ENCODE assay signal across 17 mouse cellular contexts in the genomic region with DNA sequence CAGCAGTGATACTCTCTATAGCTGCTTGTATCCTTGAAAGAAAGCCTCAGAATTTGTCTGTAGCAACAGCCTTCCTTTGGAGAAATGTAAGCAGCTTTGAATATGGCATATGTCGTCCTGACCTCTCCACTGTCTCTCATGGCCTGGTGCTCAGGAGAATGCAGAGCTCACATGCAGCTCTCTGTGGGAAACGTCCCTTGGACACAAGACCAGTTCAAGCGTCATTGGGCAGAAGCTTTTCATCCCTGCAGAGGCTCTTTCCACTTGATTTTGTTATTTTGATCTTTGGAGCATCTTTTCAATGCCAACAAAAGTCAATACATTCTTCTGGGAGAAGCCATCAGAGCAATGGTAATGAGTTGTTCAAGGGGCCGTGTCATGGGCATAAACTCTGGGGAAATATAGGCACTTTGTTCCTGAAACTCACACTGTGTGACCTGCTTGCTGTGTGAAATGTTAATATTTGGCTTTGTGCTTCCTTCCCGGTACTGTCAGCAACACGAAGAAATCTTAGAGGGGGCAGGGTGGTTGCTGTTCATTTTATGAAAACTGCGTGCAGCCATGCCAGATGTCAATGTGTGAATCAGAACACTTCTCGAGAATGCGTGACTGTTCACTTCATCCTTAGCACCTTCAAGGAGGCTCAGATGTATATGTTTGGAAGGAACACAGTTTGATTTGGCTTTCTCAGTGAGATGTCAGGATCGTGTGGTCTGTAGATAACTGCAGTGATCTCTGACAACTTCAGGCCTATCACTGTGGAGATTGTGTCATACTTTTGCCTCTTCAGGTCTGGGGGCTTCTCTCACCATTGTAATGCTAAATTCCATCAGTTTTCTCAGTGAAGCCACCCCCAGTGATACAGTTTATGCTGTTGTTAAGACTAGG.
DNase-seq lines count a peak whose midpoint lies in the region; ATAC-seq lines count a peak whose summit lies in the region.
"Had no signal": no experiment of that assay in that cellular context is flagged by ENCODE, and none has a peak within 500 bp of the region (broad histone marks: within the 10 kb centered on the region; RNA-seq: fewer than 3 reads in every experiment).

No protein-coding gene starts in this region.

- H3K9ac ChIP-seq in hindbrain, embryonic 13.5 days: no peak overlapping the region
- no peak overlapping the region for H3K9ac ChIP-seq in forebrain, embryonic 15.5 days (replicated peaks)
- no peak overlapping the region for H3K9ac ChIP-seq in midbrain, embryonic 15.5 days

- peak overlapping the region; percentile 59 for H3K27ac ChIP-seq in hindbrain, embryonic 10.5 days
- H3K27ac ChIP-seq in hindbrain, embryonic 13.5 days: no peak overlapping the region
- H3K27ac ChIP-seq in forebrain, embryonic 15.5 days (replicated peaks): no peak overlapping the region
- H3K27ac ChIP-seq in midbrain, embryonic 15.5 days: no peak overlapping the region
- no peak overlapping the region for H3K27ac ChIP-seq in embryonic facial prominence, embryonic 10.5 days (replicated peaks)
- H3K27ac ChIP-seq: gastrocnemius, adult 2 months; stomach, postnatal 0 days had no signal

- H3K4me3 ChIP-seq in hindbrain, embryonic 10.5 days: no peak overlapping the region
- no peak overlapping the region for H3K4me3 ChIP-seq in hindbrain, embryonic 13.5 days
- H3K4me3 ChIP-seq in forebrain, embryonic 15.5 days: no peak overlapping the region
- H3K4me3 ChIP-seq in midbrain, embryonic 15.5 days: no peak overlapping the region
- no peak overlapping the region for H3K4me3 ChIP-seq in embryonic facial prominence, embryonic 10.5 days
- H3K4me3 ChIP-seq: gastrocnemius, adult 2 months had no signal

- DNase-seq in hindbrain, embryonic 10.5 days (ENCODE audit: low spot score): peak; percentile 34
- peak; percentile 18 for DNase-seq in lung, postnatal 10 days
- DNase-seq in embryonic facial prominence, embryonic 10.5 days (ENCODE audit: low spot score): no peak
- no peak for DNase-seq in retina, embryonic 14.5 days (ENCODE audit: low spot score)
- DNase-seq in T-cell, adult 2 months (ENCODE audit: low spot score): no peak
- DNase-seq: gastrocnemius, adult 2 months; heart, postnatal 4 days; kidney, adult 11 months; kidney, postnatal 25 days; layer of hippocampus, adult 9-11 months; liver; thymus, postnatal 36 days had no signal

- WGBS in hindbrain, embryonic 10.5 days: 39% methylated on average over 10 of the region's 10 CpGs
- 25% methylated on average over 10 of the region's 10 CpGs for WGBS in hindbrain, embryonic 13.5 days
- 62% methylated on average over 10 of the region's 10 CpGs for WGBS in forebrain, embryonic 15.5 days
- 32% methylated on average over 10 of the region's 10 CpGs for WGBS in midbrain, embryonic 15.5 days
- WGBS in embryonic facial prominence, embryonic 10.5 days: 78% methylated on average over 10 of the region's 10 CpGs

- no peak overlapping the region for H3K4me2 ChIP-seq in hindbrain, embryonic 13.5 days
- no peak overlapping the region for H3K4me2 ChIP-seq in forebrain, embryonic 15.5 days (replicated peaks)
- no peak overlapping the region for H3K4me2 ChIP-seq in midbrain, embryonic 15.5 days
- H3K4me2 ChIP-seq: heart, embryonic 11.5 days had no signal

- H3K36me3 ChIP-seq in hindbrain, embryonic 10.5 days: no peaks in the 10 kb centered on the region
- H3K36me3 ChIP-seq in hindbrain, embryonic 13.5 days: no peaks in the 10 kb centered on the region
- H3K36me3 ChIP-seq in forebrain, embryonic 15.5 days: no peaks in the 10 kb centered on the region
- H3K36me3 ChIP-seq in midbrain, embryonic 15.5 days (replicated peaks): no peaks in the 10 kb centered on the region
- no peaks in the 10 kb centered on the region for H3K36me3 ChIP-seq in embryonic facial prominence, embryonic 10.5 days (replicated peaks)

- no peaks in the 10 kb centered on the region for H3K9me3 ChIP-seq in hindbrain, embryonic 10.5 days
- H3K9me3 ChIP-seq in hindbrain, embryonic 13.5 days: no peaks in the 10 kb centered on the region
- H3K9me3 ChIP-seq in forebrain, embryonic 15.5 days: no peaks in the 10 kb centered on the region
- no peaks in the 10 kb centered on the region for H3K9me3 ChIP-seq in midbrain, embryonic 15.5 days
- no peaks in the 10 kb centered on the region for H3K9me3 ChIP-seq in embryonic facial prominence, embryonic 10.5 days

- peaks cover 14% of the 10 kb centered on the region; the same call in 1 of the 2 replicates for H3K4me1 ChIP-seq in hindbrain, embryonic 10.5 days (replicated peaks)
- H3K4me1 ChIP-seq in hindbrain, embryonic 13.5 days (replicated peaks): peaks cover 5% of the 10 kb centered on the region; the same call in 1 of the 2 replicates
- no peaks in the 10 kb centered on the region for H3K4me1 ChIP-seq in forebrain, embryonic 15.5 days
- no peaks in the 10 kb centered on the region for H3K4me1 ChIP-seq in midbrain, embryonic 15.5 days
- H3K4me1 ChIP-seq in embryonic facial prominence, embryonic 10.5 days: no peaks in the 10 kb centered on the region

- no peaks in the 10 kb centered on the region for H3K27me3 ChIP-seq in hindbrain, embryonic 10.5 days (ENCODE audit: insufficient read depth, poor library complexity, severe bottlenecking)
- H3K27me3 ChIP-seq in hindbrain, embryonic 13.5 days: no peaks in the 10 kb centered on the region
- no peaks in the 10 kb centered on the region for H3K27me3 ChIP-seq in forebrain, embryonic 15.5 days
- no peaks in the 10 kb centered on the region for H3K27me3 ChIP-seq in midbrain, embryonic 15.5 days (replicated peaks)
- H3K27me3 ChIP-seq in embryonic facial prominence, embryonic 10.5 days (replicated peaks; ENCODE audit: low read depth, poor library complexity, severe bottlenecking): no peaks in the 10 kb centered on the region

- no peak for ATAC-seq in hindbrain, embryonic 13.5 days (ENCODE audit: low FRiP score)
- ATAC-seq in forebrain, embryonic 15.5 days (replicated peaks): peak; percentile 32
- peak; percentile 69 for ATAC-seq in midbrain, embryonic 15.5 days (replicated peaks)

Comparison
In these comparisons a context has a peak if more than half of its experiments do, and no peak if none do; other contexts are left out.
1. DNase-seq: peak in hindbrain, embryonic 10.5 days (single experiment) and lung, postnatal 10 days (single experiment); none in embryonic facial prominence, embryonic 10.5 days (single experiment), retina, embryonic 14.5 days (single experiment) and T-cell, adult 2 months (single experiment).